Mouse (Mus musculus) olfactory bulb, adult 2 months (tissue): ENCODE data around the gene Tmem144.

Source experiments
- CTCF ChIP-seq: fragments of 200-500 bp; IDR thresholded peaks from 2 replicates; pipeline ENCODE4 v1.5.1; 2012; ENCODE audit warnings: low read depth, mild to moderate bottlenecking, low read length, moderate library complexity; ENCODE audit not compliant: insufficient read depth
- POLR2A ChIP-seq: fragments of 200-500 bp; IDR thresholded peaks from 2 replicates; pipeline ENCODE4 v1.6.1; 2012; ENCODE audit warnings: mild to moderate bottlenecking, low read depth, low read length, moderate library complexity; ENCODE audit not compliant: insufficient read depth

DNA sequence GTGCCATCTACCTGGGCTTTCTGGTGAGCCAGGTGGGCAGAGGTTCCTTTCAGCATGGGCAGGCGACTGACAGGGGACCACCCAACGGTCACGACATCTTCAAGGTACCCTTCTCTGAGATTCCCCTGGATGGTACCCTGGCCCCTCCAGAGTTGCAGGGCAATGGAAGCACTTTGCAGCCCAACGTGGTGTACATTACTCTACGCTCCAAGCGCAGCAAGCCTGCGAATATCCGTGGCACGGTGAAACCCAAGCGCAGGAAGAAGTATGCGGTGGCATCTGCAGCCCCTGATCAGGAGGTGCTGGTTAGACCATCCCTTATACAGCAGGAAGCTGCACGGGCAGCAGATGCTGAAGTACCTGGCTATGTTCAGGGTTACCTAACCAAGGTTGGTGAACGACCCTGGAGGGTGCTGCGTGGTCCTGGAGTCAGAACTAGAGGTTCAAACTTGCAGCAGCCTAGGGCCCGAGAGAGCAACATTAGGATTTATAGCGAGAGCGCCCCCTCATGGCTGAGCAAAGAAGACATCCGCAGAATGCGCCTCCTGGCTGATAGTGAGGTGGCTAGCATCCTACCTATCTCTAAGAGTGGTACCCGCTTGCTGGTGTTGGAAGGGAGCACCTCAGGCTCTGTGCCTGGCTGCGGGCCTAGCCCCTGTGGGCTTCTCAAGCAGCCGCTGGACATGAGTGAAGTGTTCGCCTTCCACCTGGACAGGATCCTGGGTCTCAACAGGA is 34.0 kb upstream of the Tmem144 start:
- TF ChIP-seq CTCF (0 out of 2 replicates have a peak, but pooled peaks have one; percentile 6), POLR2A (no peak)
